Comparison of ENCODE assay signal across 8 mouse cellular contexts in the genomic region with DNA sequence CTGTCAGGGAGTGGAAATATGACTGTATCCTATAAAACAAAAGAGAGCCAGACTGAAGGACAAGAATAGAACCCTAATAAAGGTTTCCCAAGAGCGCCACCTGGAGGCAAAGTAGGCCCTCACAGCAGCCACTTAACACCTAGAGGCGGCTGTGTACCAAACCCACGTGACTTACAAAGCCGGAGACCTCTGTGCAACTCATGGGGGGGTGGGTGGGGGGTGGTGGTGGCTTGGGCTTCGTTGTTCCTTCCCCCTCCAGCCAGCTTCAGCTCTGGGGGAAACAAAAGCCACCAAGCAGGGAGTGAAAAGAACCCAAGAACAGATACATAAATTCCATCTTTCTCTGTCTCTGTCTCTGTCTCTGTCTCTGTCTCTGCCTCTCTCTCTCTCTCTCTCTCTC. TPM values are rescaled to one million over a fixed set of nuclear protein-coding genes. Genes with fewer than 3 reads are reported as not detected.
A peak's percentile ranks its signal among the peaks of the same experiment; 100 is the strongest.
DNase-seq lines count a peak whose midpoint lies in the region; ATAC-seq and TF ChIP-seq lines count a peak whose summit lies in the region.

No protein-coding gene starts in this region.

- no peak overlapping the region for H3K27ac ChIP-seq in embryonic facial prominence, embryonic 15.5 days (replicated peaks)
- no peak overlapping the region for H3K27ac ChIP-seq in heart, embryonic 16.5 days (ENCODE audit: low read length)
- H3K27ac ChIP-seq in spleen, adult 2 months (ENCODE audit: insufficient read depth, low read length), result no peak overlapping the region

- no peaks in the 10 kb centered on the region for H3K27me3 ChIP-seq in embryonic facial prominence, embryonic 15.5 days
- H3K27me3 ChIP-seq in heart, embryonic 16.5 days (ENCODE audit: control insufficient read depth, insufficient read depth, low read length), result no peaks in the 10 kb centered on the region
- H3K27me3 ChIP-seq in spleen, adult 2 months (ENCODE audit: control insufficient read depth, insufficient read depth, low read length), result no peaks in the 10 kb centered on the region

- H3K4me2 ChIP-seq in embryonic facial prominence, embryonic 15.5 days (replicated peaks), result no peak overlapping the region; the same call in 1 of the 2 replicates
- peak overlapping the region; percentile 52 for H3K4me2 ChIP-seq in heart, embryonic 16.5 days (ENCODE audit: low read depth, low read length)

- H3K36me3 ChIP-seq in embryonic facial prominence, embryonic 15.5 days, result no peaks in the 10 kb centered on the region
- no peaks in the 10 kb centered on the region for H3K36me3 ChIP-seq in heart, embryonic 16.5 days (ENCODE audit: control insufficient read depth, insufficient read depth)
- no peaks in the 10 kb centered on the region for H3K36me3 ChIP-seq in spleen, adult 2 months (ENCODE audit: control insufficient read depth, insufficient read depth, low read length)

- no peaks in the 10 kb centered on the region for H3K4me1 ChIP-seq in embryonic facial prominence, embryonic 15.5 days
- no peaks in the 10 kb centered on the region for H3K4me1 ChIP-seq in heart, embryonic 16.5 days (ENCODE audit: control insufficient read depth, insufficient read depth, low read length)
- 0 out of 2 replicates have a peak, but pooled peaks cover 2% of the 10 kb centered on the region for H3K4me1 ChIP-seq in spleen, adult 2 months (ENCODE audit: control insufficient read depth, insufficient read depth, insufficient read length)

- peak; percentile 44 for DNase-seq in cerebellum, adult 11 months
- DNase-seq in adrenal gland, postnatal 14 days, result peak; percentile 89
- peak; percentile 86 for DNase-seq in layer of hippocampus, adult 11-12 months (ENCODE audit: low spot score)
- peak; percentile 91 for DNase-seq in lung, postnatal 25 days (ENCODE audit: low spot score)
- peak; percentile 61 to 79 for DNase-seq in spleen, adult 2 months (ENCODE audit: low read depth in 1 of 2, low spot score in 2 of 2)

- no peak overlapping the region for H3K9ac ChIP-seq in embryonic facial prominence, embryonic 15.5 days
- no peak overlapping the region for H3K9ac ChIP-seq in heart, embryonic 16.5 days (ENCODE audit: low read length)

- 2% methylated on average over 5 of the region's 5 CpGs for WGBS in embryonic facial prominence, embryonic 15.5 days
- WGBS in heart, embryonic 16.5 days, result 0% methylated on average over 5 of the region's 5 CpGs
- 2% methylated on average over 5 of the region's 5 CpGs for WGBS in spleen, adult 2 months

- TF ChIP-seq CTCF in spleen, adult 2 months (IDR thresholded peaks at IDR 0.05; ENCODE audit: extremely low read depth, insufficient read depth, insufficient read length, insufficient replicate concordance), result peak; percentile 45; the same call in 1 of the 2 replicates

- TF ChIP-seq POLR2A in spleen, adult 2 months (IDR thresholded peaks at IDR 0.05; ENCODE audit: low read depth, low read length), result no peak

- no peaks in the 10 kb centered on the region for H3K9me3 ChIP-seq in embryonic facial prominence, embryonic 15.5 days (replicated peaks)
- H3K9me3 ChIP-seq in heart, embryonic 16.5 days (replicated peaks; ENCODE audit: control insufficient read depth, low read length), result 0 out of 2 replicates have a peak, but pooled peaks cover 5% of the 10 kb centered on the region

- no peak overlapping the region for H3K4me3 ChIP-seq in embryonic facial prominence, embryonic 15.5 days (replicated peaks)
- H3K4me3 ChIP-seq in heart, embryonic 16.5 days (ENCODE audit: low read length), result no peak overlapping the region
- no peak overlapping the region for H3K4me3 ChIP-seq in spleen, adult 2 months (ENCODE audit: extremely low read depth, insufficient read depth, insufficient read length)

- no peak for ATAC-seq in cerebellum, adult (ENCODE audit: insufficient number of reproducible peaks, low FRiP score, low TSS enrichment)
- ATAC-seq in embryonic facial prominence, embryonic 15.5 days (ENCODE audit: insufficient number of reproducible peaks, low FRiP score, low TSS enrichment, low read depth), result 0 out of 2 replicates have a peak, but pooled peaks have one; percentile 43
- peak; percentile 83 for ATAC-seq in heart, embryonic 16.5 days (replicated peaks; ENCODE audit: extremely low read depth, insufficient read depth, low FRiP score)

RNA-seq across cellular contexts. Expression of a gene that starts 6.6 kb away (rescaled TPM):
- 1.7 and 2.8 TPM in 2 replicates for total RNA-seq in adrenal gland, postnatal 14 days (2021)
- polyA plus RNA-seq in embryonic facial prominence, embryonic 15.5 days (2015; fragmentation: Nextera tagmentation; extraction: Ambion mirVana), result 6.3 and 7.0 TPM in 2 replicates
- 0.17 TPM in 1 of 2 replicates, not detected in the other for polyA plus RNA-seq in heart, embryonic 16.5 days (2015; fragmentation: Nextera tagmentation; extraction: Ambion mirVana)
- 0.23 and 0.55 TPM in 2 replicates for polyA plus RNA-seq in spleen, adult 2 months (2012; rRNA removed)

RNA-seq across cellular contexts. Expression of a gene that starts 12.5 kb away (rescaled TPM):
- 85.6 and 101 TPM in 2 replicates for total RNA-seq in adrenal gland, postnatal 14 days (2021)
- polyA plus RNA-seq in embryonic facial prominence, embryonic 15.5 days (2015; fragmentation: Nextera tagmentation; extraction: Ambion mirVana), result 123 and 138 TPM in 2 replicates
- 70.2 and 81.8 TPM in 2 replicates for polyA plus RNA-seq in heart, embryonic 16.5 days (2015; fragmentation: Nextera tagmentation; extraction: Ambion mirVana)
- polyA plus RNA-seq in spleen, adult 2 months (2012; rRNA removed), result 48.6 and 48.7 TPM in 2 replicates

RNA-seq across cellular contexts. Expression of a gene that starts 17.2 kb away (rescaled TPM):
- 4.1 and 5.4 TPM in 2 replicates for total RNA-seq in adrenal gland, postnatal 14 days (2021)
- 58.8 and 64.3 TPM in 2 replicates for polyA plus RNA-seq in embryonic facial prominence, embryonic 15.5 days (2015; fragmentation: Nextera tagmentation; extraction: Ambion mirVana)
- 115 and 121 TPM in 2 replicates for polyA plus RNA-seq in heart, embryonic 16.5 days (2015; fragmentation: Nextera tagmentation; extraction: Ambion mirVana)
- polyA plus RNA-seq in spleen, adult 2 months (2012; rRNA removed), result 0.98 and 1.6 TPM in 2 replicates

Comparison
In these comparisons a context has a peak if more than half of its experiments do, and no peak if none do; other contexts are left out.
1. RNA of a gene that starts 17.2 kb away (polyA plus RNA-seq): 115 to 121 TPM in heart, embryonic 16.5 days and 58.8 to 64.3 TPM in embryonic facial prominence, embryonic 15.5 days; 0.98 to 1.6 TPM in spleen, adult 2 months; every median in the first group is over 10 times any median in the second.
2. Peak in every context shown above with its lines, with median percentiles within 50 percentile points of each other: DNase-seq.